Mouse (Mus musculus) adrenal gland, postnatal 36 days (tissue): ENCODE results near the gene Rps26. TPM values are rescaled to one million over a fixed set of nuclear protein-coding genes. Genes with fewer than 3 reads are reported as not detected.

Source experiments
- DNase-seq, 2 experiments: peaks; one replicate each; pipeline ENCODE4 v3.0.0; 2021; ENCODE audit warnings: mixed read lengths in 1 of 2
- total RNA-seq, 2 experiments: library from RNA; stranded (reverse); gene quantifications; 2 replicates each; pipeline ENCODE4 v1.2.3; 2021

Rps26 gene
- total RNA-seq, 2 experiments from 2014 or later = 697 to 707 TPM

GRCm38 (mm10) chr10:128606483-128606882 is 20.1 kb downstream of the Rps26 start:
- no peak for DNase-seq

- DNase-seq = no peak
Measured at GRCm38 (mm10) chr10:128602470-128603128, 23.9 kb downstream of the Rps26 start.

- no peak for DNase-seq
Measured at GRCm38 (mm10) chr10:128601499-128601898, 25.0 kb downstream of the Rps26 start.

GRCm38 (mm10) chr10:128598476-128598875 is 28.1 kb downstream of the Rps26 start:
- DNase-seq = no peak

- no peak for DNase-seq
Measured at GRCm38 (mm10) chr10:128592797-128593196, 33.8 kb downstream of the Rps26 start.

- no peak for DNase-seq
Measured at GRCm38 (mm10) chr10:128591436-128591835, 35.1 kb downstream of the Rps26 start.

GRCm38 (mm10) chr10:128590193-128590690 is 36.3 kb downstream of the Rps26 start:
- DNase-seq = peak; percentile 71 to 86

- DNase-seq = peak; percentile 69 to 78
Measured at GRCm38 (mm10) chr10:128589464-128590192, 36.9 kb downstream of the Rps26 start, which contains the start of gene Erbb3. Gene Erbb3, minus strand, starts transcription at chr10:128589652.

- no peak for DNase-seq
Measured at GRCm38 (mm10) chr10:128588775-128589463, 37.6 kb downstream of the Rps26 start.

- DNase-seq = no peak
Measured at GRCm38 (mm10) chr10:128588136-128588535, 38.4 kb downstream of the Rps26 start.

- DNase-seq = no peak
Measured at GRCm38 (mm10) chr10:128587697-128588096, 38.9 kb downstream of the Rps26 start.

GRCm38 (mm10) chr10:128587120-128587519 is 39.4 kb downstream of the Rps26 start:
- no peak for DNase-seq

GRCm38 (mm10) chr10:128586546-128586945 is 40.0 kb downstream of the Rps26 start:
- DNase-seq = no peak

GRCm38 (mm10) chr10:128584386-128584785 is 42.2 kb downstream of the Rps26 start:
- DNase-seq = no peak

GRCm38 (mm10) chr10:128583644-128584043 is 42.9 kb downstream of the Rps26 start:
- peak; percentile 74 to 84 for DNase-seq

GRCm38 (mm10) chr10:128579731-128580130 is 46.8 kb downstream of the Rps26 start:
- DNase-seq = no peak

GRCm38 (mm10) chr10:128579298-128579697 is 47.2 kb downstream of the Rps26 start:
- no peak for DNase-seq

GRCm38 (mm10) chr10:128578330-128578729 is 48.2 kb downstream of the Rps26 start:
- DNase-seq = no peak

GRCm38 (mm10) chr10:128575063-128575462 is 51.5 kb downstream of the Rps26 start:
- DNase-seq = no peak
